Mouse (Mus musculus) right cerebral cortex, postnatal 25 days (tissue): ENCODE measurements at regions not wholly inside any gene's neighbourhood (a gene's known extent, or its start where the extent isn't known, plus 50 kb on each side); places are given as distances from the start of the nearest gene placed in this dataset.

Experiments
- DNase-seq: peaks from one replicate; pipeline ENCODE4 v3.0.0; 2022

GRCm38 (mm10) chr3:52638816-52639215 is 370.7 kb downstream of the Foxo1 start:
- no peak for DNase-seq

- DNase-seq: no peak
These were observed 366.2 kb downstream of the Foxo1 start for GRCm38 (mm10) chr3:52634353-52634752.

GRCm38 (mm10) chr3:52633491-52634100 is 365.5 kb downstream of the Foxo1 start:
- no peak for DNase-seq

GRCm38 (mm10) chr3:52632635-52633034 is 364.5 kb downstream of the Foxo1 start:
- DNase-seq: no peak

GRCm38 (mm10) chr3:52630209-52630608 is 362.1 kb downstream of the Foxo1 start:
- no peak for DNase-seq

GRCm38 (mm10) chr3:52625125-52625524 is 357.0 kb downstream of the Foxo1 start:
- no peak for DNase-seq

- no peak for DNase-seq
These were observed 354.4 kb downstream of the Foxo1 start for GRCm38 (mm10) chr3:52622530-52622929.

GRCm38 (mm10) chr3:52621936-52622335 is 353.8 kb downstream of the Foxo1 start:
- no peak for DNase-seq

GRCm38 (mm10) chr3:52618925-52619224 is 350.7 kb downstream of the Foxo1 start:
- DNase-seq: no peak

- no peak for DNase-seq
These were observed 350.2 kb downstream of the Foxo1 start for GRCm38 (mm10) chr3:52618212-52618924.

- DNase-seq: no peak
These were observed 349.4 kb downstream of the Foxo1 start for GRCm38 (mm10) chr3:52617413-52618149.

- DNase-seq: no peak
These were observed 343.7 kb downstream of the Foxo1 start for GRCm38 (mm10) chr3:52611881-52612280.

- no peak for DNase-seq
These were observed 342.3 kb downstream of the Foxo1 start for GRCm38 (mm10) chr3:52610466-52610865.

GRCm38 (mm10) chr3:52608086-52608426 is 339.9 kb downstream of the Foxo1 start:
- no peak for DNase-seq

GRCm38 (mm10) chr3:52607379-52608085 is 339.4 kb downstream of the Foxo1 start:
- DNase-seq: no peak

GRCm38 (mm10) chr3:52605261-52605771 is 337.2 kb downstream of the Foxo1 start:
- DNase-seq: no peak

GRCm38 (mm10) chr3:52603244-52603704 is 335.1 kb downstream of the Foxo1 start:
- no peak for DNase-seq

GRCm38 (mm10) chr3:52601011-52601745 is 333.0 kb downstream of the Foxo1 start:
- peak; percentile 49 for DNase-seq

GRCm38 (mm10) chr3:52600581-52600980 is 332.4 kb downstream of the Foxo1 start:
- DNase-seq: no peak

- no peak for DNase-seq
These were observed 332.0 kb downstream of the Foxo1 start for GRCm38 (mm10) chr3:52600146-52600545.

- no peak for DNase-seq
These were observed 318.3 kb downstream of the Foxo1 start for GRCm38 (mm10) chr3:52586418-52586817.

GRCm38 (mm10) chr3:52579917-52580316 is 311.8 kb downstream of the Foxo1 start:
- no peak for DNase-seq

GRCm38 (mm10) chr3:52579096-52579495 is 311.0 kb downstream of the Foxo1 start:
- no peak for DNase-seq
